Mouse (Mus musculus) liver, embryonic 11.5 days (tissue): ENCODE data around the gene 1110012L19Rik. TPM values are rescaled to one million over a fixed set of nuclear protein-coding genes. Genes with fewer than 3 reads are reported as not detected.
"Not testable (repeated sequence)": the region's sequence is repeated elsewhere in the genome, so short reads cannot be mapped to it uniquely, and the experiment has no call there.

Experiments used
- ATAC-seq: fragments of 200-750 bp; cut with Nextera tagmentation; replicated peaks from 2 replicates; pipeline ENCODE4 v1.8.0; 2017; ENCODE audit warnings: moderate number of reproducible peaks, mild to moderate bottlenecking, moderate TSS enrichment, moderate library complexity; ENCODE audit not compliant: low FRiP score
- DNase-seq: peaks from one replicate; pipeline ENCODE4 v3.0.0-alpha.2; 2017; ENCODE audit warnings: low spot score
- H3K27ac ChIP-seq: fragments of 300-500 bp; sonication (generic); 2 replicates; pipeline ENCODE4 v1.5.1; 2014; ENCODE audit warnings: mild to moderate bottlenecking, low read depth, low read length, control low read depth
- H3K27me3 ChIP-seq: fragments of 300-500 bp; sonication (generic); replicated peaks from 2 replicates; pipeline ENCODE4 v1.6.1; 2014; ENCODE audit warnings: low read length, mixed read lengths; ENCODE audit not compliant: control insufficient read depth, insufficient read depth
- H3K36me3 ChIP-seq: fragments of 300-500 bp; sonication (generic); 2 replicates; pipeline ENCODE4 v1.6.1; 2014; ENCODE audit warnings: mild to moderate bottlenecking, low read length, moderate library complexity, mixed read lengths; ENCODE audit not compliant: control insufficient read depth, insufficient read depth
- H3K4me1 ChIP-seq: fragments of 300-500 bp; sonication (generic); replicated peaks from 2 replicates; pipeline ENCODE4 v1.6.1; 2014; ENCODE audit warnings: low read length, mixed read lengths; ENCODE audit not compliant: control insufficient read depth, insufficient read depth
- H3K4me2 ChIP-seq: fragments of 300-500 bp; sonication (generic); 2 replicates; pipeline ENCODE4 v1.6.1; 2014; ENCODE audit warnings: mild to moderate bottlenecking, control low read depth, moderate library complexity
- H3K4me3 ChIP-seq: fragments of 300-500 bp; sonication (generic); 2 replicates; pipeline ENCODE4 v1.5.1; 2014; ENCODE audit warnings: low read depth, low read length, control low read depth
- H3K9ac ChIP-seq: fragments of 300-500 bp; sonication (generic); 2 replicates; pipeline ENCODE4 v1.6.1; 2014; ENCODE audit warnings: low read depth, low read length, control low read depth
- H3K9me3 ChIP-seq: fragments of 300-500 bp; sonication (generic); 2 replicates; pipeline ENCODE4 v1.6.1; 2016; ENCODE audit warnings: low read length, inconsistent platforms, mixed read lengths; ENCODE audit not compliant: control insufficient read depth
- whole genome bisulfite sequencing: fragments of 180-500 bp; shearing (Covaris S2); extraction: QIAGEN DNeasy Blood & Tissue Kit; methylation state at CpG from one replicate; pipeline ENCODE4 v1.1.7; 2014; 5-methylcytosine and 5-hydroxymethylcytosine counted together
- polyA plus RNA-seq: library from polyadenylated mRNA; unstranded; fragments of >200 nt; fragmentation: Nextera tagmentation; extraction: Ambion mirVana; gene quantifications from 2 replicates; pipeline ENCODE4 v1.2.1, GENCODE M21; 2014

1110012L19Rik gene
- 16.5 and 18.2 TPM in 2 replicates for polyA plus RNA-seq

GRCm38 (mm10) chrX:70385276-70385961 lies at the start of gene 1110012L19Rik:
Gene 1110012L19Rik, plus strand, starts transcription at chrX:70385877.
- no peaks in the 10 kb centered on the region; the same call in 1 of the 2 replicates for H3K27me3 ChIP-seq
- H3K36me3 ChIP-seq = no peaks in the 10 kb centered on the region
- DNase-seq = peak; percentile 66
- H3K4me3 ChIP-seq = peak within 1 kb of the TSS; percentile 59
- 17% methylated on average over 22 of the region's 22 CpGs for WGBS
- peak within 1 kb of the TSS; percentile 35 for H3K9ac ChIP-seq
- H3K9me3 ChIP-seq = no peaks in the 10 kb centered on the region
- H3K4me2 ChIP-seq = peak within 1 kb of the TSS; percentile 63
- H3K27ac ChIP-seq = no peak within 1 kb of the TSS; the same call in 1 of the 2 replicates
- peak; percentile 95 for ATAC-seq
- H3K4me1 ChIP-seq = no peaks in the 10 kb centered on the region

DNA sequence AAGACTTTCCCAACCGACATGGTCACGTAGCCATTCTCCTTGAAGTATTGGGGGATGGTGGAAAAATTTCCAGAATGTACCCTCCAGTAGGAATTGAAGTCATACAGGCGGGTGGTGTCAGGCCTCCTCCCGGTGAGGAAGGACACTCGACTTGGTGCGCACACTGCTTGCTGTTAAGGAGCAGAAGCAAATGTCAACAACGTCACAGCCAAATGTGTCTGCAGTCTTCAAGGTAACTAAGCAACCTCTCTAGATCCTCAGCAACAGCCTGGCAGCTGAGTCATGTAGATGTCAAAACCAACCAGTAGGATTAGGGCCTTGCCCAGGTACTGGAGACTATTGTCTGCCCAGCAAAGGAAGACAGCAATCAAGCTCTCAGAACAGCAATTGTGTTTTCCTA lies 22.7 kb upstream of the 1110012L19Rik start:
- no peak overlapping the region for H3K4me3 ChIP-seq

DNA sequence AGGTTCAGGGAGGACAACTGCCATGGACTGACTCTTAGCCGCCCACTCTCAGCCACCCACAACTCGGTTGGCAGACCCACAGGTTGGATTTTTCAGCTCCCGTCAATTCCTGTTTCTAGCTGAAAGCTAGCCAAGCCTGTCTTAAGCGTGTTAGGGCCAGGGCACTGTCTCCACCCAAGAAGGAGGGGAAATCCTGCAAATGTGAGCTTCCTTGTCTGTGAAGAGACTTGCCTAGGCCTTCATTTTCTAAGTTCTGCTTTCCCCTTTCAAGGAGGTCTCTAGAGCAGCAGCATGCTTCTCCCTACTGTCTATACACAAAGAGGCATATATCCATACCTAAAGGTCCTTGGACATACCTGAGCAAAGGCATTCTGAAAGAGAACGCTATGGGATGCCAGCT lies 22.2 kb upstream of the 1110012L19Rik start:
- WGBS = 85% methylated on average over 5 of the region's 5 CpGs
- Histone ChIP-seq H3K4me3 (no peak overlapping the region), H3K4me2 (no peak overlapping the region), H3K36me3 (no peaks in the 10 kb centered on the region), H3K27ac (no peak overlapping the region), H3K4me1 (no peaks in the 10 kb centered on the region), H3K27me3 (0 out of 2 replicates have a peak, but pooled peaks cover 4% of the 10 kb centered on the region), H3K9ac (no peak overlapping the region), H3K9me3 (no peaks in the 10 kb centered on the region)
- ATAC-seq (no peak), DNase-seq (no peak)

More for the DNA sequence above, 22.7 kb upstream of the 1110012L19Rik start:
- 0 out of 2 replicates have a peak, but pooled peaks cover 4% of the 10 kb centered on the region for H3K27me3 ChIP-seq
- no peaks in the 10 kb centered on the region for H3K9me3 ChIP-seq
- DNase-seq (no peak), ATAC-seq (no peak)
- H3K9ac ChIP-seq = no peak overlapping the region
- no peak overlapping the region for H3K4me2 ChIP-seq
- H3K27ac ChIP-seq = no peak overlapping the region
- no peaks in the 10 kb centered on the region for H3K4me1 ChIP-seq
- H3K36me3 ChIP-seq = no peaks in the 10 kb centered on the region
- WGBS = 87% methylated on average over 7 of the region's 7 CpGs

GRCm38 (mm10) chrX:70364202-70364601 lies 21.5 kb upstream of the 1110012L19Rik start:
- Histone ChIP-seq H3K27me3 (0 out of 2 replicates have a peak, but pooled peaks cover 4% of the 10 kb centered on the region), H3K9me3 (no peaks in the 10 kb centered on the region), H3K27ac (no peak overlapping the region), H3K9ac (no peak overlapping the region), H3K4me1 (no peaks in the 10 kb centered on the region), H3K4me3 (peak overlapping the region; percentile 56), H3K4me2 (peak overlapping the region; percentile 60), H3K36me3 (no peaks in the 10 kb centered on the region)
- WGBS = 73% methylated on average over 1 of the region's 1 CpGs
- no peak for DNase-seq
- no peak for ATAC-seq

DNA sequence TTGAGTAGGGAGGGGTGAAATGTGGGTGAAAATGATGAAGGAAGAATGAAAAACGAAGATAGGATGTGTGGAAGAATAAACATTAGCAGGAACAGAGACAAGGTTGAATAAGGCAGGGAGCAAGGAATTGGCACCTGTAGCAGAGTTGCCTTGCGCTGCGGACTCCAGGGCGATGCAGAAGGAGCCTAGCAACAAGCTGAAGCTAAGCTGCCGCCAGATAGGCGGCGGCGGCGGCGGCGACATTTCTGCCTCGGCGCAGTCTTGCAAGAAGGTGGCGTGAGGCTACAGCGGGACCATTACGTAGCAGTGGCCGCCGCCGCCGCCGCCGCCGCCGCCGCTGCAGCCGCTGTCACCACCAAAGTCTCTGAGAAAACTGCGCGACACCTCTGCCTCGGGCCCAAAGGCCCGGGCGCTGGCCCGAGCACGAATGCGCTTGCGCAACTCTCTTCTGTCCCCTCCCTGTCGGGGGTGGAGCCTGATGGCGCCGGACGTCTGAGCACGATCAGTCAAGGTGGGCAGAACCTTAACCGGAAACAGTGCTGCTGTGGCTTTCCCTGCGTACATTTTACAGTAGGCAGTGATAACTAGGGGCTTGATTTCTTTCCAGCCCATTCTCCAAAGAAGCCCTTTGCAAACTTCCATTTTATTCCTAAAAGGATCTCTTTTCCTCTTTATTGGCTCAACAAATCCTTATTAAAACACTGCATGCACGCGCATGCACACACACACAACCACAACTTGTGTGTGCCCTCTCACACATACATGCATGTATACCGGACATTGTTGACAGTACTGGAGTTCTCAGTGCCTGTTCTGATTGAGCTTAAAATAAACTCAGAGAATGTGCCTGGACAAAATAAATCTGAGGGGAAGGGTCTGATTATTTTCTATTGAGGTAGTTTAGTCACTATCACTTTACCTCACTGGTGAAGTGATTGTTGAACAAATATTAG lies 20.7 kb upstream of the 1110012L19Rik start, which contains the start of gene Ids:
Ids (minus strand) TSS at position 424 of the 953 bp plus-strand sequence.
- Histone ChIP-seq H3K4me1 (no peaks in the 10 kb centered on the region), H3K9ac (peak within 1 kb of the TSS; percentile 59), H3K27ac (no peak within 1 kb of the TSS), H3K36me3 (no peaks in the 10 kb centered on the region), H3K9me3 (no peaks in the 10 kb centered on the region), H3K27me3 (0 out of 2 replicates have a peak, but pooled peaks cover 4% of the 10 kb centered on the region), H3K4me3 (peak within 1 kb of the TSS; percentile 56), H3K4me2 (peak within 1 kb of the TSS; percentile 60)
- peak; percentile 93 for ATAC-seq
- DNase-seq = peak; percentile 54
- WGBS = 17% methylated on average over 35 of the region's 45 CpGs

DNA sequence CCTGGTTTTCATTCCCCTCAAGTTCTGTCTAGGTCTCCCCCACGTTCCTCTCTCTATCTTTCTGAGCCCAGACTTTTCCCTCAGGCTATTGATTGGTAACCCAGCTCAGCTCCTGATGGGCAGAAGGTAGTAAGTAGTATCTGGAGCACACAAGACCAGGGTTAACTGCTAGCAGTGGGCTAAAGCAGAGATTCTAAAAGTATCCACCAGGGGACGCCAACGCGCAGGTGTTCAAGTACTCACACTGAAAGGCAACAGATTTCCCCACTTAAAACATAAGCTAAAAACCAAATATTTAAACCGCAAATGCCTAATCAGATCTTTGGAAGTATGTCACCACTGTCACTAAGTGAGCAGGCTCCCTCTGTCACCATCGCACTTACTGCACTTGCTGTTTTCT lies 15.9 kb upstream of the 1110012L19Rik start:
- H3K9ac ChIP-seq, ATAC-seq, H3K36me3 ChIP-seq, H3K4me3 ChIP-seq, H3K4me1 ChIP-seq, H3K27ac ChIP-seq, DNase-seq, H3K27me3 ChIP-seq, H3K4me2 ChIP-seq, H3K9me3 ChIP-seq: not testable (repeated sequence)
- WGBS = 22% methylated on average over 1 of the region's 6 CpGs

DNA sequence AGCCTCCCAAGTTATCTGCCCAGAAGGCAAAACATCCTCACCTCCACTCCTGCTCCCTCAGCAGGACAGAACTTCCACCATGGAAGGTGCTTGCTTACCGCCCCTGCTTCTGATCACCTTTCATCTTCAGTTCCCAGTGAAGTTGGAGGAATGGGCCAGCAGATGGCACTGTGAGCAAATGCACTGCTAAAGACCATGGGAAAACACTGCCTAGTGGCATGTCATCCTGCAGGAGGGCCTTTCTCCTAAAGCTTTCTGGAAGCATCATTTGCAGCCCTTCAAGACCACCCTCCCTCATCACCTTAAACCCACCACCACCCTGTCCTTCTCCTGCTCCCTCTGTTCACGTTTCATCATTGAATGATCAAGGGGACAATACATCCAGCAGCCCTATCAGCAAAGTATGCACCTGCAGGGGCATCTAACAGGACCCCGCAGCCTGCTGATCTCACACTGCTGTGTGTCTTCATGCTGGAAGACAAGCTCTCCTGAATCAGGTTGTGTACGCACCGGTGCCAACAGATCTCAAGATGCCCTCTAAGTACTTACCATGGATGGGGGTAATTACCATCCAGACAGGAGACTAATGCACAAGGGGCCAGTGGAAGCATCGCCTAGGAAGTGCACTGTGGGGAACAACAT lies 11.1 kb upstream of the 1110012L19Rik start:
- not testable (repeated sequence) for H3K4me3 ChIP-seq, H3K4me1 ChIP-seq, H3K4me2 ChIP-seq, DNase-seq, H3K27ac ChIP-seq, H3K36me3 ChIP-seq, H3K9me3 ChIP-seq, H3K9ac ChIP-seq, H3K27me3 ChIP-seq, ATAC-seq
- WGBS = 70% methylated on average over 5 of the region's 6 CpGs

- no peak for DNase-seq
- H3K36me3 ChIP-seq = no peaks in the 10 kb centered on the region
- H3K4me2 ChIP-seq = peak overlapping the region; percentile 51
- no peak overlapping the region for H3K9ac ChIP-seq
- peak; percentile 10; the same call in 1 of the 2 replicates for ATAC-seq
- no peaks in the 10 kb centered on the region for H3K4me1 ChIP-seq
- no peak overlapping the region for H3K27ac ChIP-seq
- H3K4me3 ChIP-seq = peak overlapping the region; percentile 59
- no peaks in the 10 kb centered on the region for H3K9me3 ChIP-seq
- no peaks in the 10 kb centered on the region; the same call in 1 of the 2 replicates for H3K27me3 ChIP-seq
- WGBS = 52% methylated on average over 3 of the region's 3 CpGs
Observed at GRCm38 (mm10) chrX:70384917-70385275, 781 bp upstream of the 1110012L19Rik start.
